Mouse (Mus musculus) megakaryocyte, embryonic 14.5 days (primary cell): ENCODE measurements around the gene Rora. TPM values are rescaled to one million over a fixed set of nuclear protein-coding genes. Genes with fewer than 3 reads are reported as not detected.

Experiments used
- H3K27me3 ChIP-seq: replicated peaks from 2 replicates; pipeline ENCODE3; 2012; ENCODE audit warnings: inconsistent platforms
- H3K36me3 ChIP-seq: replicated peaks from 2 replicates; pipeline ENCODE3; 2012; ENCODE audit warnings: low read length, inconsistent platforms, mixed read lengths
- H3K4me1 ChIP-seq: 2 replicates; pipeline ENCODE4 v1.6.1; 2012; ENCODE audit warnings: inconsistent platforms
- H3K4me3 ChIP-seq: replicated peaks from 2 replicates; pipeline ENCODE3; 2012; ENCODE audit warnings: moderate library complexity, mild to moderate bottlenecking, inconsistent platforms
- H3K9me3 ChIP-seq: 2 replicates; pipeline ENCODE4 v1.6.1; 2012; ENCODE audit warnings: inconsistent platforms
- FLI1 ChIP-seq: IDR thresholded peaks from 2 replicates; pipeline ENCODE4 v1.6.1; 2012; ENCODE audit warnings: low read length, inconsistent platforms, mixed read lengths
- GATA1 ChIP-seq: IDR thresholded peaks from 3 replicates; pipeline ENCODE4 v1.6.1; 2012; ENCODE audit warnings: mixed read lengths, low read length, inconsistent platforms, borderline replicate concordance
- polyA plus RNA-seq: library from polyadenylated mRNA; stranded (reverse); fragments of >175 nt; gene quantifications from 2 replicates; pipeline ENCODE4 v1.2.3, GENCODE M21; 2012; ENCODE audit warnings: low replicate concordance; ENCODE audit not compliant: insufficient read depth

Rora gene
- polyA plus RNA-seq, 1 experiment = 2.5 TPM

GRCm38 (mm10) chr9:68985796-68986195 lies 332.2 kb downstream of the Rora start:
- H3K27me3 ChIP-seq = no peaks in the 10 kb centered on the region
- no peaks in the 10 kb centered on the region for H3K9me3 ChIP-seq
- no peaks in the 10 kb centered on the region for H3K4me1 ChIP-seq
- TF ChIP-seq GATA1 (no peak), FLI1 (no peak)
- H3K4me3 ChIP-seq = no peak overlapping the region
- H3K36me3 ChIP-seq = no peaks in the 10 kb centered on the region

GRCm38 (mm10) chr9:68987290-68988042 lies 333.9 kb downstream of the Rora start:
- TF ChIP-seq FLI1 (no peak), GATA1 (no peak)
- Histone ChIP-seq H3K4me3 (no peak overlapping the region), H3K4me1 (no peaks in the 10 kb centered on the region), H3K27me3 (no peaks in the 10 kb centered on the region), H3K9me3 (no peaks in the 10 kb centered on the region), H3K36me3 (no peaks in the 10 kb centered on the region)

GRCm38 (mm10) chr9:68988162-68988911 lies 334.8 kb downstream of the Rora start:
- H3K27me3 ChIP-seq = no peaks in the 10 kb centered on the region
- no peaks in the 10 kb centered on the region for H3K9me3 ChIP-seq
- no peak overlapping the region for H3K4me3 ChIP-seq
- no peaks in the 10 kb centered on the region for H3K4me1 ChIP-seq
- TF ChIP-seq FLI1 (no peak), GATA1 (no peak)
- H3K36me3 ChIP-seq = no peaks in the 10 kb centered on the region

- H3K4me3 ChIP-seq = no peak overlapping the region
- H3K36me3 ChIP-seq = no peaks in the 10 kb centered on the region
- no peaks in the 10 kb centered on the region for H3K9me3 ChIP-seq
- no peaks in the 10 kb centered on the region for H3K27me3 ChIP-seq
- TF ChIP-seq GATA1 (no peak), FLI1 (no peak)
- no peaks in the 10 kb centered on the region for H3K4me1 ChIP-seq
Observed at GRCm38 (mm10) chr9:68989885-68990449, 336.4 kb downstream of the Rora start.

GRCm38 (mm10) chr9:68993881-68994280 lies 340.3 kb downstream of the Rora start:
- Histone ChIP-seq H3K4me3 (no peak overlapping the region), H3K36me3 (no peaks in the 10 kb centered on the region), H3K4me1 (no peaks in the 10 kb centered on the region), H3K9me3 (peaks cover 8% of the 10 kb centered on the region), H3K27me3 (no peaks in the 10 kb centered on the region)
- no peak for TF ChIP-seq GATA1
- no peak for TF ChIP-seq FLI1

GRCm38 (mm10) chr9:68998961-68999360 lies 345.4 kb downstream of the Rora start:
- Histone ChIP-seq H3K27me3 (peaks cover 2% of the 10 kb centered on the region), H3K4me3 (no peak overlapping the region), H3K4me1 (no peaks in the 10 kb centered on the region), H3K36me3 (no peaks in the 10 kb centered on the region), H3K9me3 (peaks cover 10% of the 10 kb centered on the region)
- TF ChIP-seq GATA1 = no peak

GRCm38 (mm10) chr9:69004514-69004913 lies 350.9 kb downstream of the Rora start:
- peaks cover 2% of the 10 kb centered on the region for H3K27me3 ChIP-seq
- H3K4me3 ChIP-seq = no peak overlapping the region
- TF ChIP-seq GATA1 = no peak
- no peak for TF ChIP-seq FLI1
- no peaks in the 10 kb centered on the region for H3K4me1 ChIP-seq
- no peaks in the 10 kb centered on the region for H3K9me3 ChIP-seq
- H3K36me3 ChIP-seq = no peaks in the 10 kb centered on the region

GRCm38 (mm10) chr9:69006666-69007065 lies 353.1 kb downstream of the Rora start:
- Histone ChIP-seq H3K4me3 (no peak overlapping the region), H3K4me1 (no peaks in the 10 kb centered on the region), H3K27me3 (peaks cover 2% of the 10 kb centered on the region), H3K9me3 (no peaks in the 10 kb centered on the region), H3K36me3 (no peaks in the 10 kb centered on the region)
- no peak for TF ChIP-seq FLI1
- TF ChIP-seq GATA1 = no peak

- H3K9me3 ChIP-seq = no peaks in the 10 kb centered on the region
- H3K36me3 ChIP-seq = no peaks in the 10 kb centered on the region
- H3K4me3 ChIP-seq = no peak overlapping the region
- no peak for TF ChIP-seq FLI1
- TF ChIP-seq GATA1 = no peak
- H3K4me1 ChIP-seq = no peaks in the 10 kb centered on the region
- no peaks in the 10 kb centered on the region for H3K27me3 ChIP-seq
Observed at GRCm38 (mm10) chr9:69008706-69009105, 355.1 kb downstream of the Rora start.

- Histone ChIP-seq H3K27me3 (no peaks in the 10 kb centered on the region), H3K9me3 (no peaks in the 10 kb centered on the region), H3K4me3 (no peak overlapping the region), H3K4me1 (no peaks in the 10 kb centered on the region), H3K36me3 (no peaks in the 10 kb centered on the region)
- TF ChIP-seq GATA1 = no peak
- TF ChIP-seq FLI1 = no peak
Observed at GRCm38 (mm10) chr9:69010886-69011285, 357.3 kb downstream of the Rora start.
